Comparison of ENCODE assay signal across 43 mouse cellular contexts in the genomic region with DNA sequence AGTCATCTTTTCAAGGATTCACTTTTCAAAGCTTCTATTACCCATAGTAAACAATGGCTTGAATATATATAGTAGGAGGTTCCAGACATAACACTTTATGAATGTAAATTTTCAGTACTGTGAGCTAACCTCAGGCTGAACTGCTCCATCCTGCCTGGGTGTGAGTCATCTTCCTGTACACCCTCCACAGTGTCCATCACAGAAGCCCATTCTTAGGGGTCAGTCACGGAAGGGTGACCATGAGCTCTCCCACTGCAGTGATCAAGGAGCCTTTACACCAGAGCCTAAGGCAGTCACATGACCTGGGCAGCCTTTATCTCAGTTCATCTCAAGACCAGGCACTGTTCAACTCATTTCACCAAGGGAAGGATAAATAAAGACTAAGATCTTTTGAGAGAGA. TPM values are rescaled to one million over a fixed set of nuclear protein-coding genes. Genes with fewer than 3 reads are reported as not detected.
DNase-seq lines count a peak whose midpoint lies in the region; ATAC-seq and TF ChIP-seq lines count a peak whose summit lies in the region.
"Had no signal": no experiment of that assay in that cellular context is flagged by ENCODE, and none has a peak within 500 bp of the region (broad histone marks: within the 10 kb centered on the region; RNA-seq: fewer than 3 reads in every experiment).

No protein-coding gene starts in this region.

- no peak for ATAC-seq in limb, embryonic 11.5 days (ENCODE audit: insufficient number of reproducible peaks, low FRiP score, low TSS enrichment, low read depth)
- 0 out of 2 replicates have a peak, but pooled peaks have one; percentile 16 for ATAC-seq in midbrain, embryonic 11.5 days (ENCODE audit: low FRiP score)
- no peak for ATAC-seq in midbrain, embryonic 15.5 days (replicated peaks)
- ATAC-seq: forebrain, embryonic 15.5 days; hindbrain, embryonic 16.5 days had no signal

- no peaks in the 10 kb centered on the region for H3K79me2 ChIP-seq in MEL (ENCODE audit: control insufficient read depth, insufficient read depth, low read length, poor library complexity)

- 60% methylated on average over 1 of the region's 1 CpGs for WGBS in kidney, adult 2 months
- WGBS in limb, embryonic 11.5 days: 72% methylated on average over 1 of the region's 1 CpGs
- WGBS in limb, embryonic 10.5 days: 90% methylated on average over 1 of the region's 1 CpGs
- WGBS in midbrain, embryonic 11.5 days: 96% methylated on average over 1 of the region's 1 CpGs
- 83% methylated on average over 1 of the region's 1 CpGs for WGBS in midbrain, embryonic 15.5 days

- no peaks in the 10 kb centered on the region for H3K9me3 ChIP-seq in limb, embryonic 11.5 days (ENCODE audit: control insufficient read depth, low read length)
- no peaks in the 10 kb centered on the region for H3K9me3 ChIP-seq in limb, embryonic 10.5 days (replicated peaks)
- H3K9me3 ChIP-seq in midbrain, embryonic 11.5 days (ENCODE audit: control insufficient read depth, low read length): no peaks in the 10 kb centered on the region
- H3K9me3 ChIP-seq in midbrain, embryonic 15.5 days: no peaks in the 10 kb centered on the region
- H3K9me3 ChIP-seq in MEL (replicated peaks; ENCODE audit: insufficient read depth, low read length): no peaks in the 10 kb centered on the region
- H3K9me3 ChIP-seq: embryonic facial prominence, embryonic 13.5 days; forebrain, embryonic 10.5 days; forebrain, embryonic 15.5 days; heart, embryonic 10.5 days; heart, embryonic 15.5 days; limb, embryonic 15.5 days; midbrain, embryonic 10.5 days; stomach, embryonic 15.5 days had no signal

- no peak for TF ChIP-seq EP300 in MEL (IDR thresholded peaks at IDR 0.05; ENCODE audit: low read depth in 1 of 2, low read length in 2 of 2)

- H3K27me3 ChIP-seq in kidney, adult 2 months (replicated peaks; ENCODE audit: control insufficient read depth, insufficient read depth, low read length): no peaks in the 10 kb centered on the region
- no peaks in the 10 kb centered on the region for H3K27me3 ChIP-seq in limb, embryonic 11.5 days (ENCODE audit: control insufficient read depth, insufficient read depth, low read length)
- H3K27me3 ChIP-seq in limb, embryonic 10.5 days (ENCODE audit: low read depth, poor library complexity, severe bottlenecking): no peaks in the 10 kb centered on the region
- no peaks in the 10 kb centered on the region for H3K27me3 ChIP-seq in midbrain, embryonic 11.5 days (ENCODE audit: control insufficient read depth, insufficient read depth, low read length)
- H3K27me3 ChIP-seq in midbrain, embryonic 15.5 days (replicated peaks): no peaks in the 10 kb centered on the region
- H3K27me3 ChIP-seq in MEL (ENCODE audit: control insufficient read depth in 1 of 2, insufficient read depth in 2 of 2, low read length in 2 of 2): no peaks in the 10 kb centered on the region
- H3K27me3 ChIP-seq: embryonic facial prominence, embryonic 13.5 days; forebrain, embryonic 15.5 days; heart, embryonic 15.5 days; limb, embryonic 15.5 days; stomach, embryonic 15.5 days had no signal

- no peak overlapping the region for H3K4me3 ChIP-seq in kidney, adult 2 months (ENCODE audit: insufficient read depth, low read depth, low read length)
- no peak overlapping the region for H3K4me3 ChIP-seq in limb, embryonic 11.5 days (ENCODE audit: low read depth, low read length)
- no peak overlapping the region for H3K4me3 ChIP-seq in limb, embryonic 10.5 days
- H3K4me3 ChIP-seq in midbrain, embryonic 11.5 days (ENCODE audit: low read depth, low read length): no peak overlapping the region
- no peak overlapping the region for H3K4me3 ChIP-seq in midbrain, embryonic 15.5 days
- no peak overlapping the region for H3K4me3 ChIP-seq in MEL (ENCODE audit: control insufficient read depth in 1 of 2, insufficient read depth in 1 of 2, low read depth in 2 of 2, low read length in 2 of 2)
- H3K4me3 ChIP-seq: embryonic facial prominence, embryonic 13.5 days; forebrain, embryonic 10.5 days; forebrain, embryonic 15.5 days; heart, embryonic 10.5 days; heart, embryonic 15.5 days; limb, embryonic 15.5 days; midbrain, embryonic 10.5 days; stomach, embryonic 15.5 days had no signal

- H3K36me3 ChIP-seq in kidney, adult 2 months (ENCODE audit: control insufficient read depth, insufficient read depth, low read length): peaks cover 5% of the 10 kb centered on the region; the same call in 1 of the 2 replicates
- peaks cover 2% of the 10 kb centered on the region; the same call in 1 of the 2 replicates for H3K36me3 ChIP-seq in limb, embryonic 11.5 days (ENCODE audit: control insufficient read depth, insufficient read depth, low read length)
- peaks cover 66% of the 10 kb centered on the region for H3K36me3 ChIP-seq in limb, embryonic 10.5 days
- 0 out of 2 replicates have a peak, but pooled peaks cover 3% of the 10 kb centered on the region for H3K36me3 ChIP-seq in midbrain, embryonic 11.5 days (ENCODE audit: control insufficient read depth, insufficient read depth, low read length)
- H3K36me3 ChIP-seq in midbrain, embryonic 15.5 days (replicated peaks): no peaks in the 10 kb centered on the region
- peaks cover 0 to 7% of the 10 kb centered on the region in 2 experiments; a peak in 2 of 4 replicates for H3K36me3 ChIP-seq in MEL (ENCODE audit: control insufficient read depth in 1 of 2, insufficient read depth in 2 of 2, low read length in 2 of 2)
- H3K36me3 ChIP-seq: forebrain, embryonic 15.5 days had no signal

- peak; percentile 33 for DNase-seq in kidney, adult 2 months
- DNase-seq in kidney, adult 8-10 months: no peak
- DNase-seq in limb, embryonic 11.5 days (ENCODE audit: low spot score): peak; percentile 3
- DNase-seq in limb, embryonic 10.5 days (ENCODE audit: low spot score): no peak
- no peak for DNase-seq in midbrain, embryonic 11.5 days (ENCODE audit: low spot score, missing footprints)
- no peak for DNase-seq in MEL (ENCODE audit: low read depth, low spot score)
- DNase-seq in left cerebral cortex, postnatal 4 days: no peak
- DNase-seq: adrenal gland, postnatal 14 days; cerebellum, adult 11 months; cerebellum, adult 9-10 months; cerebellum, postnatal 36 days; gastrocnemius, postnatal 25 days; heart, adult 11 months; kidney, adult 9 months; lung, adult 2 months; retina, postnatal 1 day; right cerebral cortex, postnatal 14 days; thymus, adult 18-20 months; thymus, postnatal 25 days had no signal

- H3K4me2 ChIP-seq in limb, embryonic 11.5 days (ENCODE audit: low read depth, severe bottlenecking): no peak overlapping the region
- H3K4me2 ChIP-seq in midbrain, embryonic 11.5 days: no peak overlapping the region
- H3K4me2 ChIP-seq in midbrain, embryonic 15.5 days: no peak overlapping the region
- H3K4me2 ChIP-seq: embryonic facial prominence, embryonic 13.5 days; forebrain, embryonic 15.5 days; heart, embryonic 15.5 days; limb, embryonic 15.5 days; stomach, embryonic 15.5 days had no signal

- TF ChIP-seq POLR2A in kidney, adult 2 months (IDR thresholded peaks at IDR 0.05; ENCODE audit: low read depth, low read length): no peak
- no peak for TF ChIP-seq POLR2A in MEL (IDR thresholded peaks at IDR 0.05; ENCODE audit: control insufficient read depth in 1 of 2, insufficient read depth in 1 of 2, low read depth in 1 of 2, low read length in 2 of 2, poor library complexity in 1 of 2)

- TF ChIP-seq CTCF in kidney, adult 2 months (conservative IDR thresholded peaks at IDR 0.05; ENCODE audit: insufficient read depth, insufficient read length, low read depth, low read length): no peak
- TF ChIP-seq CTCF in MEL (IDR thresholded peaks at IDR 0.05 in 2 of 3, conservative IDR thresholded peaks at IDR 0.05 in 1 of 3; ENCODE audit: control insufficient read depth in 1 of 3, insufficient read depth in 1 of 3, low read depth in 2 of 3, low read length in 3 of 3, poor library complexity in 1 of 3, severe bottlenecking in 1 of 3): no peak

- intact Hi-C loops in left cerebral cortex, postnatal 4 days (cut with DNase I): no loop called here

- no peak overlapping the region for H3K27ac ChIP-seq in kidney, adult 2 months (ENCODE audit: insufficient read depth, low read depth, low read length)
- no peak overlapping the region for H3K27ac ChIP-seq in limb, embryonic 11.5 days (replicated peaks; ENCODE audit: low read depth, low read length)
- no peak overlapping the region for H3K27ac ChIP-seq in limb, embryonic 10.5 days
- no peak overlapping the region for H3K27ac ChIP-seq in midbrain, embryonic 11.5 days (ENCODE audit: low read depth, low read length)
- no peak overlapping the region for H3K27ac ChIP-seq in midbrain, embryonic 15.5 days
- no peak overlapping the region for H3K27ac ChIP-seq in MEL (ENCODE audit: control insufficient read depth, low read depth, low read length)
- H3K27ac ChIP-seq: embryonic facial prominence, embryonic 13.5 days; forebrain, embryonic 10.5 days; forebrain, embryonic 15.5 days; heart, embryonic 10.5 days; heart, embryonic 15.5 days; limb, embryonic 15.5 days; midbrain, embryonic 10.5 days had no signal

- TF ChIP-seq RAD21 in MEL (IDR thresholded peaks at IDR 0.05; ENCODE audit: low read depth, low read length): no peak

- no peak overlapping the region for H3K9ac ChIP-seq in limb, embryonic 11.5 days (ENCODE audit: low read length)
- H3K9ac ChIP-seq in midbrain, embryonic 11.5 days (ENCODE audit: low read length): no peak overlapping the region
- H3K9ac ChIP-seq in midbrain, embryonic 15.5 days: no peak overlapping the region
- no peak overlapping the region for H3K9ac ChIP-seq in MEL (ENCODE audit: control insufficient read depth, low read depth, low read length, poor library complexity, severe bottlenecking)
- H3K9ac ChIP-seq: embryonic facial prominence, embryonic 13.5 days; forebrain, embryonic 15.5 days; heart, embryonic 15.5 days; limb, embryonic 15.5 days; stomach, embryonic 15.5 days had no signal

- peaks cover 29% of the 10 kb centered on the region for H3K4me1 ChIP-seq in kidney, adult 2 months (ENCODE audit: control insufficient read depth, insufficient read depth, low read length)
- no peaks in the 10 kb centered on the region for H3K4me1 ChIP-seq in limb, embryonic 11.5 days (ENCODE audit: control insufficient read depth, insufficient read depth, low read length)
- H3K4me1 ChIP-seq in limb, embryonic 10.5 days: no peaks in the 10 kb centered on the region
- H3K4me1 ChIP-seq in midbrain, embryonic 11.5 days (ENCODE audit: control insufficient read depth, insufficient read depth, low read length): no peaks in the 10 kb centered on the region
- no peaks in the 10 kb centered on the region for H3K4me1 ChIP-seq in midbrain, embryonic 15.5 days
- H3K4me1 ChIP-seq in MEL (ENCODE audit: control insufficient read depth in 1 of 2, insufficient read depth in 2 of 2, low read length in 2 of 2): peaks cover 4 to 19% of the 10 kb centered on the region in 2 experiments
- H3K4me1 ChIP-seq: embryonic facial prominence, embryonic 13.5 days; forebrain, embryonic 10.5 days; forebrain, embryonic 15.5 days; heart, embryonic 10.5 days; midbrain, embryonic 10.5 days had no signal

RNA-seq across cellular contexts. Expression of gene Plscr2, which starts 7.7 kb away (rescaled TPM):
- polyA plus RNA-seq in kidney, adult 2 months (2012; rRNA removed): 193 and 201 TPM in 2 replicates
- polyA plus RNA-seq in limb, embryonic 11.5 days (2014; fragmentation: Nextera tagmentation; extraction: Ambion mirVana): 0.23 TPM in 1 of 2 replicates, not detected in the other
- 0.35 TPM in 1 of 2 replicates, not detected in the other for polyA plus RNA-seq in limb, embryonic 10.5 days (2016; fragmentation: Nextera tagmentation; extraction: Ambion mirVana)
- polyA plus RNA-seq in midbrain, embryonic 11.5 days (2014; fragmentation: Nextera tagmentation; extraction: Ambion mirVana): 0.33 and 1.2 TPM in 2 replicates
- 1.5 and 1.9 TPM in 2 replicates for polyA plus RNA-seq in midbrain, embryonic 15.5 days (2015; fragmentation: Nextera tagmentation; extraction: Ambion mirVana)
- 0.16 and 0.19 TPM in 2 replicates for total RNA-seq in MEL (2012; rRNA removed)
- polyA plus RNA-seq in MEL (2012; ENCODE audit: insufficient read depth in 1 of 2, insufficient read length in 2 of 2, low read depth in 1 of 2, low replicate concordance in 2 of 2, missing spikeins in 1 of 2): under 1 TPM in 1 of 2 experiments, not detected in 1; 0.11 TPM
- total RNA-seq in left cerebral cortex, postnatal 4 days (2021): 1 to 10 TPM; 1.3 to 1.4 TPM
- total RNA-seq: monocyte, adult 5-6 weeks had no signal
- polyA plus RNA-seq: neural tube, embryonic 14.5 days had no signal

RNA-seq across cellular contexts. Expression of gene Plscr1, which starts 18.2 kb away (rescaled TPM):
- 21.7 and 26.1 TPM in 2 replicates for polyA plus RNA-seq in kidney, adult 2 months (2012; rRNA removed)
- polyA plus RNA-seq in limb, embryonic 11.5 days (2014; fragmentation: Nextera tagmentation; extraction: Ambion mirVana): 31.9 and 32.1 TPM in 2 replicates
- 34.2 and 34.8 TPM in 2 replicates for polyA plus RNA-seq in limb, embryonic 10.5 days (2016; fragmentation: Nextera tagmentation; extraction: Ambion mirVana)
- 26.3 and 27.7 TPM in 2 replicates for polyA plus RNA-seq in midbrain, embryonic 11.5 days (2014; fragmentation: Nextera tagmentation; extraction: Ambion mirVana)
- polyA plus RNA-seq in midbrain, embryonic 15.5 days (2015; fragmentation: Nextera tagmentation; extraction: Ambion mirVana): 8.6 and 8.9 TPM in 2 replicates
- 5.5 and 7.3 TPM in 2 replicates for total RNA-seq in MEL (2012; rRNA removed)
- polyA plus RNA-seq in MEL (2012; ENCODE audit: insufficient read depth in 1 of 2, insufficient read length in 2 of 2, low read depth in 1 of 2, low replicate concordance in 2 of 2, missing spikeins in 1 of 2): 1 to 10 TPM in 1 of 2 experiments, not detected in 1; 9.5 TPM
- 1 to 10 TPM; 1.5 to 2.7 TPM for total RNA-seq in left cerebral cortex, postnatal 4 days (2021)

RNA-seq across cellular contexts. Expression of gene 1700057G04Rik, which starts 41.4 kb away (rescaled TPM):
- not detected in 2 replicates for polyA plus RNA-seq in kidney, adult 2 months (2012; rRNA removed)
- not detected in 2 replicates for polyA plus RNA-seq in limb, embryonic 11.5 days (2014; fragmentation: Nextera tagmentation; extraction: Ambion mirVana)
- polyA plus RNA-seq in limb, embryonic 10.5 days (2016; fragmentation: Nextera tagmentation; extraction: Ambion mirVana): not detected in 2 replicates
- not detected in 2 replicates for polyA plus RNA-seq in midbrain, embryonic 11.5 days (2014; fragmentation: Nextera tagmentation; extraction: Ambion mirVana)
- not detected in 2 replicates for polyA plus RNA-seq in midbrain, embryonic 15.5 days (2015; fragmentation: Nextera tagmentation; extraction: Ambion mirVana)
- not detected in 2 replicates for total RNA-seq in MEL (2012; rRNA removed)
- polyA plus RNA-seq in MEL (2012; ENCODE audit: insufficient read depth in 1 of 2, insufficient read length in 2 of 2, low read depth in 1 of 2, low replicate concordance in 2 of 2, missing spikeins in 1 of 2): under 1 TPM in 1 of 2 experiments, not detected in 1; 0.19 TPM
- total RNA-seq in left cerebral cortex, postnatal 4 days (2021): not detected
- total RNA-seq: adrenal gland, postnatal 14 days; ES-E14; gastrocnemius, adult 18-20 months; gastrocnemius, postnatal 25 days; heart, postnatal 25 days; layer of hippocampus, adult 18-20 months; layer of hippocampus, postnatal 10 days; left cerebral cortex, adult 18-20 months; left cerebral cortex, postnatal 25 days; megakaryocyte progenitor cell, adult 5-6 weeks had no signal
- polyA plus RNA-seq: embryonic facial prominence, embryonic 13.5 days; forebrain, embryonic 10.5 days; forebrain, embryonic 15.5 days; frontal cortex, adult 2 months; heart, embryonic 10.5 days; heart, embryonic 15.5 days; hindbrain, embryonic 11.5 days; hindbrain, embryonic 16.5 days; intestine, embryonic 14.5 days; limb, embryonic 15.5 days; lung, adult 2 months; midbrain, embryonic 10.5 days; neural tube, embryonic 14.5 days; small intestine, adult 2 months; stomach, embryonic 15.5 days had no signal

Comparison
In these comparisons a context has a peak if more than half of its experiments do, and no peak if none do; other contexts are left out.
1. DNase-seq: peak in kidney, adult 2 months (single experiment) and limb, embryonic 11.5 days (single experiment); none in kidney, adult 8-10 months (0 of 2), limb, embryonic 10.5 days (single experiment), midbrain, embryonic 11.5 days (single experiment), MEL (single experiment) and left cerebral cortex, postnatal 4 days (single experiment).
2. RNA of gene Plscr2, which starts 7.7 kb away (polyA plus RNA-seq): 193 to 201 TPM in kidney, adult 2 months; 1.5 to 1.9 TPM in midbrain, embryonic 15.5 days, 0.33 to 1.2 TPM in midbrain, embryonic 11.5 days, 0.23 TPM in limb, embryonic 11.5 days, 0.11 TPM in MEL and 0.35 TPM in limb, embryonic 10.5 days; every median in the first group is over 10 times any median in the second.